Mouse (Mus musculus) MEL (cell line): ENCODE data around the gene Pradc1. TPM values are rescaled to one million over a fixed set of nuclear protein-coding genes. Genes with fewer than 3 reads are reported as not detected.

ENCODE experiments used
- DNase-seq: peaks from one replicate; pipeline ENCODE4 v3.0.0; 2011; ENCODE audit warnings: low read depth, low spot score
- H3K27ac ChIP-seq: 2 replicates; pipeline ENCODE4 v1.5.1; 2012; ENCODE audit warnings: low read depth, mild to moderate bottlenecking, control low read depth, low read length, moderate library complexity; ENCODE audit not compliant: control insufficient read depth
- H3K27me3 ChIP-seq, 2 experiments: fragments of 150-350 bp in 1 of 2; sonication (generic) in 1 of 2; 2 replicates each; pipeline ENCODE4 v1.6.1; 2012; ENCODE audit warnings: low read length in 2 of 2, mild to moderate bottlenecking in 2 of 2, improper control_type of control experiment in 1 of 2, moderate library complexity in 1 of 2; ENCODE audit not compliant: insufficient read depth in 2 of 2, control insufficient read depth in 1 of 2
- H3K36me3 ChIP-seq, 2 experiments: 2 replicates each; pipeline ENCODE4 v1.6.1; 2012 to 2014; ENCODE audit warnings: low read length in 2 of 2, improper control_type of control experiment in 1 of 2, inconsistent platforms in 1 of 2, mild to moderate bottlenecking in 1 of 2; ENCODE audit not compliant: insufficient read depth in 2 of 2, control insufficient read depth in 1 of 2
- H3K4me1 ChIP-seq, 2 experiments: fragments of 150-350 bp in 1 of 2; sonication (generic) in 1 of 2; 2 replicates each; pipeline ENCODE4 v1.6.1; 2012; ENCODE audit warnings: low read length in 2 of 2, improper control_type of control experiment in 1 of 2, mild to moderate bottlenecking in 1 of 2; ENCODE audit not compliant: insufficient read depth in 2 of 2, control insufficient read depth in 1 of 2
- H3K4me3 ChIP-seq, 2 experiments: fragments of 150-350 bp in 1 of 2; sonication (generic) in 1 of 2; 2 replicates each; pipeline ENCODE4 v1.5.1; 2012; ENCODE audit warnings: low read depth in 2 of 2, low read length in 2 of 2, mild to moderate bottlenecking in 2 of 2, moderate library complexity in 2 of 2, control low read depth in 1 of 2, improper control_type of control experiment in 1 of 2; ENCODE audit not compliant: control insufficient read depth in 1 of 2, insufficient read depth in 1 of 2
- H3K79me2 ChIP-seq: 2 replicates; pipeline ENCODE4 v1.6.1; 2012; ENCODE audit warnings: mild to moderate bottlenecking, low read length, moderate library complexity; ENCODE audit not compliant: control insufficient read depth, poor library complexity, insufficient read depth
- H3K9ac ChIP-seq: 2 replicates; pipeline ENCODE4 v1.6.1; 2012; ENCODE audit warnings: low read depth, mild to moderate bottlenecking, control low read depth, low read length, moderate library complexity; ENCODE audit not compliant: control insufficient read depth, poor library complexity, severe bottlenecking
- H3K9me3 ChIP-seq: fragments of 150-350 bp; sonication (generic); replicated peaks from 2 replicates; pipeline ENCODE4 v1.6.1; 2012; ENCODE audit warnings: mild to moderate bottlenecking, low read length, improper control_type of control experiment, moderate library complexity; ENCODE audit not compliant: insufficient read depth
- BHLHE40 ChIP-seq: IDR thresholded peaks from 2 replicates; pipeline ENCODE4 v1.6.1; 2012; ENCODE audit warnings: low read depth, mild to moderate bottlenecking, inconsistent platforms, low read length, improper control_type of control experiment, borderline replicate concordance
- CHD2 ChIP-seq: IDR thresholded peaks from 2 replicates; pipeline ENCODE4 v1.6.1; 2011; ENCODE audit warnings: low read length, improper control_type of control experiment
- EP300 ChIP-seq, 2 experiments: IDR thresholded peaks; 2 replicates each; pipeline ENCODE4 v1.6.1; 2011; ENCODE audit warnings: improper control_type of control experiment in 2 of 2, low read length in 2 of 2, low read depth in 1 of 2, mild to moderate bottlenecking in 1 of 2
- ETS1 ChIP-seq: IDR thresholded peaks from 2 replicates; pipeline ENCODE4 v1.6.1; 2012; ENCODE audit warnings: low read depth, mild to moderate bottlenecking, inconsistent platforms, low read length, improper control_type of control experiment, moderate library complexity
- HCFC1 ChIP-seq: IDR thresholded peaks from 2 replicates; pipeline ENCODE4 v1.6.1; 2012; ENCODE audit warnings: low read depth, mild to moderate bottlenecking, inconsistent platforms, low read length, improper control_type of control experiment, moderate library complexity
- JUND ChIP-seq: IDR thresholded peaks from 2 replicates; pipeline ENCODE4 v1.6.1; 2011; ENCODE audit warnings: low read depth, mild to moderate bottlenecking, improper control_type of control experiment, low read length
- MAFK ChIP-seq: IDR thresholded peaks from 2 replicates; pipeline ENCODE4 v1.6.1; 2011; ENCODE audit warnings: low read depth, mild to moderate bottlenecking, low read length, improper control_type of control experiment, borderline replicate concordance
- MYB ChIP-seq: IDR thresholded peaks from 2 replicates; pipeline ENCODE4 v1.6.1; 2011; ENCODE audit warnings: mild to moderate bottlenecking, low read depth, low read length, improper control_type of control experiment
- NRF1 ChIP-seq: IDR thresholded peaks from 2 replicates; pipeline ENCODE4 v1.6.1; 2014; ENCODE audit warnings: low read depth, mild to moderate bottlenecking, inconsistent platforms, low read length, improper control_type of control experiment, moderate library complexity; ENCODE audit not compliant: poor library complexity, insufficient read depth, severe bottlenecking
- POLR2AphosphoS5 ChIP-seq: IDR thresholded peaks from 2 replicates; pipeline ENCODE4 v1.6.1; 2012; ENCODE audit warnings: low read depth, borderline replicate concordance, mild to moderate bottlenecking, inconsistent platforms, low read length, moderate library complexity, mixed read lengths
- RAD21 ChIP-seq: IDR thresholded peaks from 2 replicates; pipeline ENCODE4 v1.6.1; 2011; ENCODE audit warnings: mild to moderate bottlenecking, low read depth, low read length, improper control_type of control experiment
- RCOR1 ChIP-seq: IDR thresholded peaks from 2 replicates; pipeline ENCODE4 v1.6.1; 2012; ENCODE audit warnings: low read depth, mild to moderate bottlenecking, inconsistent platforms, low read length, improper control_type of control experiment
- TAL1 ChIP-seq: IDR thresholded peaks from 2 replicates; pipeline ENCODE4 v1.6.1; 2012; ENCODE audit warnings: mild to moderate bottlenecking, inconsistent platforms, low read length, moderate library complexity, mixed read lengths
- TBP ChIP-seq: IDR thresholded peaks from 2 replicates; pipeline ENCODE4 v1.8.0; 2011; ENCODE audit warnings: low read depth, low read length, improper control_type of control experiment
- UBTF ChIP-seq: IDR thresholded peaks from 2 replicates; pipeline ENCODE4 v1.6.1; 2012; ENCODE audit warnings: low read depth, mild to moderate bottlenecking, inconsistent platforms, low read length, improper control_type of control experiment, moderate library complexity, borderline replicate concordance; ENCODE audit not compliant: insufficient read depth
- ZC3H11A ChIP-seq: IDR thresholded peaks from 2 replicates; pipeline ENCODE4 v1.6.1; 2012; ENCODE audit warnings: low read depth, mild to moderate bottlenecking, inconsistent platforms, low read length, improper control_type of control experiment
- ZMIZ1 ChIP-seq: IDR thresholded peaks from 2 replicates; pipeline ENCODE4 v1.6.1; 2012; ENCODE audit warnings: low read depth, mild to moderate bottlenecking, inconsistent platforms, low read length, improper control_type of control experiment, moderate library complexity
- ZNF384 ChIP-seq: IDR thresholded peaks from 2 replicates; pipeline ENCODE4 v1.6.1; 2012; ENCODE audit warnings: low read depth, mild to moderate bottlenecking, inconsistent platforms, low read length, improper control_type of control experiment
- polyA plus RNA-seq, 2 experiments: library from polyadenylated mRNA; stranded (reverse) in 1 of 2; unstranded in 1 of 2; fragments of >175 nt in 1 of 2; fragments of >200 nt in 1 of 2; gene quantifications; 2 replicates each; pipeline versions ENCODE4 v1.2.1 to v1.2.4; 2012; ENCODE audit warnings: low replicate concordance in 2 of 2, low read depth in 1 of 2; ENCODE audit not compliant: insufficient read length in 2 of 2, insufficient read depth in 1 of 2, missing spikeins in 1 of 2
- total RNA-seq: library from RNA; depleted of rRNA; stranded (reverse); fragments of 300-350 nt; gene quantifications from 2 replicates; pipeline ENCODE4 v1.2.3, GENCODE M21; 2012

Pradc1 gene
- total and polyA plus RNA-seq, 3 experiments, result 33.6 to 47.9 TPM; not detected in 1

DNA sequence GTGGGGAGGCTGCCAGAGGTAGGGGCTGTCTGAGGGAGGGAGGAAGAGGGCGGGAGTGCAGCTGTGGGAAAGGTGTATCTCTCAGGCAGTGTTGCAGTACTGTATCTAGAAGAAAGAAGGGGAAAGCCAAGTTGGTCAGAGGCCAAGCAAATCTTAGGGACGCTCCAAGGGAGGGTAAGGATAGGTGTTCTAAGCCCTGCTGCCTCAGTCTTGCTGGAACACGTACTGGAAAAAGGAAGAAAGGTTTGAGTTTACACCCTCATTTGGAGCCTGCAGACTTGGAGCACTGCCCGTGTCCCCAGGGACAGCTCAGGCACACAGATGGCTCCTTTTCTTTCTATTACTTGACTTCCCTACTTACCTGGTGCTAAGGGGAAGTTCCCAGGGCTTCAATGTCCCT is 10.6 kb downstream of the Pradc1 start:
- TF ChIP-seq JUND (no peak), ZMIZ1 (no peak), TAL1 (no peak), POLR2AphosphoS5 (no peak), UBTF (no peak), MYB (no peak), TBP (no peak), RCOR1 (no peak), ETS1 (no peak)
- Histone ChIP-seq H3K4me1 (no peaks in the 10 kb centered on the region), H3K27me3 (no peaks in the 10 kb centered on the region), H3K9ac (no peak overlapping the region), H3K4me3 (no peak overlapping the region), H3K36me3 (peaks cover 0 to 13% of the 10 kb centered on the region in 2 experiments; a peak in 1 of 4 replicates), H3K79me2 (peaks cover 12% of the 10 kb centered on the region), H3K9me3 (no peaks in the 10 kb centered on the region), H3K27ac (no peak overlapping the region)
- no peak for DNase-seq

DNA sequence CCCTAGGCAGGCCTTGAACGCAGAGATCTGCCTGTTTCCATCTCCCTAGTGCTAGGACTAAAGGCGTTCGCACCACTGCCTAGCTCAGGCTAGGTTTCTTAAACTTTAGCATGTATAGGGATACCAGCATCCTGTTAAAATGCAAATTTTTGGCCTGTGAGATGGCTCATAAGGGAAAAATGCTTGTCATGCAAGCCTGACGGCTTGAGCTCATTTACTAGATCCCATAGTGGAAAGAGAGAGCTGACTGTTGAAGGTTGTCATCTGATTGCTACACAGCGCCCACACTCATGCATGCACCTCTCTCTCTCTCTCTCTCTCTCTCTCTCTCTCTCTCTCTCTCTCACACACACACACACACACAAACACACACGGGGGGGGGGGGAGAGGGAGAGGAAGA is 15.1 kb downstream of the Pradc1 start:
- peaks cover 8 to 18% of the 10 kb centered on the region in 2 experiments; a peak in 3 of 4 replicates for H3K36me3 ChIP-seq
- H3K9ac ChIP-seq, result no peak overlapping the region
- no peak overlapping the region for H3K4me3 ChIP-seq
- H3K79me2 ChIP-seq, result peaks cover 47% of the 10 kb centered on the region
- H3K27ac ChIP-seq, result no peak overlapping the region
- H3K9me3 ChIP-seq, result no peaks in the 10 kb centered on the region
- no peaks in the 10 kb centered on the region for H3K27me3 ChIP-seq
- peaks cover 4 to 11% of the 10 kb centered on the region in 2 experiments for H3K4me1 ChIP-seq
- TF ChIP-seq MAFK (no peak), EP300 (IDR thresholded peaks at IDR 0.05; ENCODE audit: low read depth in 1 of 2, low read length in 2 of 2) (no peak), NRF1 (no peak), ETS1 (no peak), RAD21 (no peak), BHLHE40 (no peak), ZC3H11A (no peak), ZNF384 (no peak), HCFC1 (no peak), CHD2 (no peak)
- TF ChIP-seq, all 39 proteins: peak for 0
- no peak for DNase-seq
